Mouse (Mus musculus): Measurements from ENCODE around the gene Fads6.

The Fads6 gene

DNA sequence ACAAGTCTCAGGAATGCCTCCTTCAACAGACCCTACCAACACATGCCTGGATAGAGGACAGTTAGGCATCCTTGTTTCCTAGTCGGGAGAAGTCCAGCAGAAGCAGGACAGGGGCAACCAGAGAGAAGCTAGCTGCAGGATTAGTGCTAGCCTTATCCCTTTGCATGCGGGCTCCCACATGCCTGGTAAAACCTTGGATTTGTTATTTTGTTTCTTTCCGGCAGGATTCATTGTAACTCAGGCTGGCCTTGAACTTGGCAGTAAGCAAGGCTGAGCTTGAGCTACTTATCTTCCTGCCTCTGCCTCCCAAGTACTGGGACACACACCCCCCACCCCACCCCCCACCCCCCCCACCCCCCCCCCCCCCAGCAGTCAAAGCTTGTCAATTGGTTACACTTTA, 46.2 kb downstream of the Fads6 start:
- DNase-seq (ENCODE audit: low spot score in 2 of 2) = no peak

DNA sequence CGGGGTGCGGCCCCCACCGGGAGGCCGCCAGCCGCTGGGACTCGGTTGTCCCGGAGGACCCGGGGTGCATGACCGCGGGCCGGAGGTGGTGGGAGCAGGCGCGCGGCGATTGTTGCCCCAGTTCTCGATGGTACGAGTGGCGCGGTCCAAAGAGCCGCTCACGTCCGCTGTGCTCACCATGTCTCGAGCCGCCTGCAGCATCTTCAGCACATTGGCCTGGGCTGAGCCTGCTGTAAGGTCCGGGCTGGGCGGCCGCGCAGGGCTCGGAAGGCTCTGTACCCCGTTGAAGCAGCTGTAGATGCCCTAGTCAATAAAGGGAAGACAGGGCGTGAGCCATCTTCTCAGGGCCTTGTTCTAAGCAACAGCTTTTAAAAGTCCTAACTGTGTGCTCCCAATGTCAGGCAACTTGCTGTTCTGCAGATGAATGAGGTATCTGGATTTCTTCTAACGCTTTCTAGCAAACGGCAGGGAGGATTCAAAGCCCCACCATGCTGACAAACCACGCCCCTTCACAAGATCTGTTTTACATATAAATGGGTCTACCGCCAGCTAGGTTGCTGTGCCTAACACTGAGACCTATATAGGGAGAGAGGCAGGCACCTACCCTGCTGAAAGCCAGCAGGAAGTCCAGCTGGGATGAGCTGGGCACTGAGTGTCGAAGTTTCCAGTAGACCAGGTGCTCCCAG, 46.9 kb downstream of the Fads6 start:
- no peak for DNase-seq (ENCODE audit: low spot score in 2 of 2)

DNA sequence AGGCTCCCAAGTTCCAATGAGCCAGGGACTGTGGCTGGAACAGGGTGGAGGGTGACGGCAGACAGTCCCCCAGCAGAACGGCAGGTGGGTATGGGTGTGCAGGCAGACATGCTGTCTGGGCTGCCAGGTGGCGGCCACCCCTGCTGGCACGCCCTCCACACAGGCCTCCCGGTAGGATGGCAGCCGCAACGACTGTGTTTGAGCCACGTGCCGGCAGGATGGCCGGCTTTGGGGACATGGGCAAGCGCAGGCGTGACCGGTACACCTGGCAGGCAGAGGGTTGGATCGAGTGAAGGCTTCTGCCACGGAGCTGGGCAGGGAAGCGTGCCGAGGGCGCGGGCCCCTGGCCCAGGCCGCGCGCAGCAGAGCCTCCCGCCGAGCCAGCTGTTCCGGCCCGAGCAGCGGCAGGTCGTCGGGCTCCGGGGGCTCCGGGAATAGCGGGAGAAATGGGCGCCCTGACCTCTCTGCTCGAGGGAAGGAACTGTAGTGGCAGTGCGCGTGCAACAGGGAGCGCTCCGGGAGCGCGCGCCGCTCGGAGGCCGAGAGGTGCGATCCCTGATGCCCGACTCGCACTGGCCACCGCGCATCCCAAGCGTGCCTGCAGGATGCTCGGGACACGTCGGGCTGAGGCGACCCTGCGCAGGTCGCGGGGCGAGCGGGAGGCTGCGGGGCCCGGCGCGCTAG, 47.6 kb downstream of the Fads6 start:
- no peak for DNase-seq (ENCODE audit: low spot score in 2 of 2)

DNA sequence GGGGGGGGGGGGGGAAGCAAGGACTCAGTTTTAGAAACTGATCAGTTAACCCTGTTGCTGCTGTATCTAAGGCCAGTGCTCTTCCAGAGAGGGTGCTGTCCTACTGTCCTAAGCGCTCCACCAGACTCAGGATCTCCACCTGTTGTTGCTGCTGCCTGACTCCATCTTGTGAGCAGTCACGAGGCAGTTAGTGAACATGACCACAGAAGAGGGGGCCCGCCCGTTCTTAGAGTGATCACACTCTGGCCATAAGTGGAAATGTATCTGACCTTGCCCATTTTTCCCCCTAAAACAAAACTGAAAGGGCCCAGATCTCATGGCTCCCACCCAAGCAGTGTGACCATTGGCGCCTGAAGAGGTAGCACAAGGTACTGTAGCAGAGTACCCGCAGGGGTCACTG, 49.5 kb downstream of the Fads6 start:
- DNase-seq (ENCODE audit: low spot score in 2 of 2) = no peak

DNA sequence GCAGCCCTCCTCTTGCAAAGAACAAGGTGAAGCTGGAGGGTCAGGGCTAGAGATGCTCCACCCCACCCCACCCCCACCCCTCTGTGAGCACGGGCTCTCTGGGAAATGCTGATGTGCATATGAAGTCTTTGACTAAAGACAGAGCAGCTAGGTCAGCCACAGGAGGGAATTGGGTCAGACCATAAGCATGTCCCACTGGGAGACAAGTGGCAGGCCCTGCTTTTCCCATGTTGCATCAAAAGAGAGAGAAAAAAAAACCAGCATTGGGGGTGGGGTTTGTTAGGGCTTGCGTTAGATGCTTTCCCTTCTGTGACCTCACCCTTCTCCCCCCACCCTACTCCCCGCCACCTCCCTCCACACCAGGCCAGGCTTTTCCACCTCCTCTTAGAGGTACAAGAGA, 50.2 kb downstream of the Fads6 start:
- DNase-seq (ENCODE audit: low spot score in 2 of 2) = no peak

DNA sequence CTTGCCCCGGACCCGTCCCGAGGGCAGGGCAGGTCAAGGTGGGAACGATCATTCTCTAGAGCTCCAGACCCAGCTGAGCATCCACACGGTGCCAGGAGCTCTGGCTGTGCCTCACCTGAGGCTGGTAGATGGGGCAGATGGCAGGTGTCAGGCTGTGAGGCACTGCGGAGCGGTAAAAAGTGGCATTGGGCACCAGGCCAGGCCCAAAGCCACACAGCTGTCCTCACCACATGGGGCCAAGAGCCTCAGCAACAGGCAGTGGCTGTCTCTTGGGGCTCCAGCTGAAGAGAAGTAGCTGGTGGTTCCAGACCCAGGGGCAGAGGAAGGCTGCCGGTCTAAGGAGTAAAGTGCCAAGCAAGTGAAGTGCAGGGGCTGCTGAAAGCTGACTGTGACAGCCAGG, 51.1 kb downstream of the Fads6 start:
- DNase-seq (ENCODE audit: low spot score in 2 of 2) = no peak

DNA sequence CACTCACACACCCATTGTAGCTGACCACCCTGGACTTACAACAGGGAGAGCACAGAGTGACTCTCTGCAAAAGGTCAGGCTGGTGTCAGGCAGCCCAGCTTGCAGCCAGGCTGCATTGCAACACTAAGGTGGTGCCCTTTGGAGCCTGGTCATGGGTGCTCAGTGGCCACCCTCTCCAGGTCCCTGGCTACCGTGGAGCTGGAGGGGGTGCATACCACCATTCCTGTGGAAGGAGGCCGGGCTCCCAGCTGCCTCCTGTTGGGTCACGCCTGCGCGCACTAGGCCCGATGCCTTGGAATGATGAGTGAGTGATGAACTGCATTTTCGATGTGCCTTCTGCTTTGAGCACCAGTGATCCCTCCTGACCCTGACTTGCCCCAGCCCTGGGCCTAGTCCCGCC, 52.6 kb downstream of the Fads6 start:
- DNase-seq (ENCODE audit: low spot score in 2 of 2) = no peak

DNA sequence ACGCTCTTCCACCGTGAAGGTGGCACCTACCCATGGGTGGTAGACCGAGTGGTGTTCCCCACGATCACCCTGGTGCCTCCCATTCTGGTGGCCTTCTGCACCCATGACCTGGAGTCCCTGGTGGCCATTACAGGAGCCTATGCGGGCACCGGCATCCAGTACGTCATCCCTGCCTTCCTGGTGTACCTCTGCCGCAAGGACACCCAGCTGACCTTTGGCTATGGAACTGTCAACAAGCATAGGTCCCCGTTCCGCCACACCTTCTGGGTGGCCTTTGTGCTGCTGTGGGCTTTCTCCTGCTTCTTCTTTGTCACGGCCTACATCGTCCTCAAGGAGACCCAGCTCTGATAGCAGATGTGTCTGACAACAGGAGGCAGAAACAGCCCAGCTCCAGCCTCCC, 53.7 kb downstream of the Fads6 start:
- no peak for DNase-seq (ENCODE audit: low spot score in 2 of 2)

DNA sequence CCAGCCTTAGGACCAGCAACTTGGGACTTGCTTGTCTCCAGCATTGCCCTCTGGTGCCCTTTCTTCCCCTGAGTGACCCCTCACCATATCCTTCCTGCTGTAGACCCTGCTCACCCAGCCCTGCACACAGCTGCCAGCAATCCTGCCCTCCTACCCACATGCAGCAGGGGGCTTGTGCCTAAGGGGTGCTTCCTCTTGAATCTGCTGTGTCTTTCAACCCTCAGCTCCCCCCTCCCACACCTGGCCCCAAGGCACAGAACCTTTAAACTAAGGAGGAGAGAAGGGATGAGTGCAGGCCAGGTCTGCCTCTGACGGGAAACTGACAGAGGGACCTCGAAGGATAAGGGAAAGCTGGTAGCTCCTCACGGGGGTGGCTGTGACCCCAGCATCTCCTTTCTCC, 54.7 kb downstream of the Fads6 start:
- DNase-seq (ENCODE audit: low spot score in 2 of 2) = no peak

DNA sequence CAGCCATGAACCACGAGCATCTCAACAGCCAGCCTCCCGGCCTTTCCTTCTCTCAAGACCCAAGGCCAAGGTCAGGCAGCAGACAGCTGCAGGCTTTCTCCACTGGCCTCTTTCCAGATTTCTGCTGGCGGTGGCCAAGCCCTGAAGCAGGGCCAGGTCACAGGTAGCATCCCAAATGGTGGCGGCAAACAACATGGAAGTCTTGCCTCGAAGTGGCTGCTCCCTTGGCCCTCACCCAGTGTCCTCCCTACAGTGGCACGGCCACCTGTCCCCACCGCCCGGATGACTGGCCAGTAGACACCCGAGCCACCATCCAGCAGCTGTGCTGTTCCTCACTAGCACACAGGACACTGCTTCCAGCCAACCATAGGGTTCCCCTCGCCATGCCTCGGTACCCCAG, 56.1 kb downstream of the Fads6 start:
- DNase-seq (ENCODE audit: low spot score in 2 of 2) = no peak

DNA sequence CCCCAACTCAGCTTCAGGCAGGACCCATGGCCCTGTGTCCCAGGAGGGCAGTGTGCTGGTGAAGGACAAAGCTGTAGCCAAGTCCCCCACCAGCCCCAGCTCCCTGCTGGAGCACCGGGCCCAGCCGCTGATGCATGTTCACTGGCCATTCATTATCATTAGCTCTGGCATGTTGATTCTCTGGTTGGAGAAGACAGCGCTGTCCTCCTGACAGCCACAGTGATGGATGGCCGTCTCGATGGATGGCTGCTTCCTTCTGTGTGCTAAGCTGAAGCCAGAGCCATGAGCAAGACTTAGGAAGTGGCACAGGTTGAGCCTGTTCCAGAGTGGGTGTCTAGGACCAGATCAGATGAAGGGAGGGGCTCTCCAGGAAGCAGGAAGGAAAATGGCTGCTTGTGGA, 60.9 kb downstream of the Fads6 start:
- no peak for DNase-seq (ENCODE audit: low spot score in 2 of 2)

DNA sequence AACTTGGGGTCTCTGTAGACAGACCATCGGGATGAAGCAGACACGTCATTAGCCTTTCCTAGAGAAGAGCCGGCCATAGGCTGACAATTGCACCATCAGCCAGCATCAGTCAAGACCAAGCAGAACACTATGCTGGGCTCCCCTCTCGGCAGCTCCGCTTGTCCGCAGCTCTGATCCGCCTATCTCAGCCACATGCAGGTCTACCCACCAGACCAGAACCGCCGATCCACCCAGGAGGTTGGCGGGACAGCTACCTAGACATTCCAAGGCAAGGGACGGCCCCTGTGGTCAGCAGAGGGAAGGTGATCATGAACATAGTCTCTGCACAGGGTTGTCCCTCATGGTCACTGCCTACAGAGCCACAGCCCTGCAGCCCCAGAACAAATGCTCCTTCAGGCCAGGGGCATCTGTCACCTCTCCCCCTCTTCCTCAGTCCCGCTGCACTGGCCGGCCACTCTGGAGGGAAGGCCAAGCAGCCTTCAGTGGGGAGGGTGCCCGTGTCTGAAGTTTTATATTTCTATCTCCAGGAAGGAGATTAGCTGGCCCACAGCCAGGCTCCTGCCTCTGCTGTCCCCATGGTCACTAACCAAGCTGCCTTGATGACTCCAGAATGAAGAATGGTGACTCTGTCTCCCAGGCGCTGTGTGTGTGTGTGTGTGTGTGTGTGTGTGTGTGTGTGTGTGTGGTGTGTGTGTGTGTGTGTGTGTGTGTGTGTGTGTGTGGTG, 63.0 kb downstream of the Fads6 start:
- no peak for DNase-seq (ENCODE audit: low spot score in 2 of 2)

DNA sequence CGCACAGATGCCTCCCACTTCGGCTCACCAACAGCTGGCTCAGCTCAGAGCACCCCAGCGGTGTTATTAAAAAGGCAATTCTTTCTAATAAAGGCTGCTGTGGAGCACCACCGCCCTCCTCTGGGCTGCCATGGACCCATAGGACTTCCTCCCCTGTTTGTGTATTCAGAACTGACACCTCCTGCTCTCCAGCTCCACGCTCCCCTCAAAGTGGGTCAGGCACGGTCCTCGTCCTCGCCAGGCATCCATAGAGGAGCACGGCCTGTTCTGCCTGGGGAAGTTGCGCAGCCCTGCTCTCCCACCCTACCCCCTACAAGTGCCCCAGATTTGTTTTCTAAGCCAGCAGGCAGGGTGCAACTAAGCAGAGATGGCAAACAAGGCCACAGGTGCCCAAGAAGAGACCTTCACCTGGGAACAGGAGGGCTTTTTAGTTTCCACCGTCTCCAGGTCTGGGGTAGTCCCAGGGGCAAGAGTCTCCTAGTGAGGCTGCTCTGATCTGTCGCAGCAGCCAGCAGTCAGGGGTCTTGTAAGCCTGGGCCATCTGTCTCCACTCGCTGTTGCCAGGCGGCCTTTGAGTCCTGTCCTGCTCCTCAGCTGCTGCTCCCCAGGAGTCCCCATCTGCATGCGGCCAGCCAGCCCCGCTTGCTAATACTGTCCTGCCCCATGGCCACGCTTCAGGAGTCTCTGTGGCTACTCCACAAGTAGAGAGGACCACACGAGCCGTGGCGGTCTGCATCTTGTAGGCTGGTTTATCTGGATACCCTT, 63.8 kb downstream of the Fads6 start:
- DNase-seq (ENCODE audit: low spot score in 2 of 2) = no peak

DNA sequence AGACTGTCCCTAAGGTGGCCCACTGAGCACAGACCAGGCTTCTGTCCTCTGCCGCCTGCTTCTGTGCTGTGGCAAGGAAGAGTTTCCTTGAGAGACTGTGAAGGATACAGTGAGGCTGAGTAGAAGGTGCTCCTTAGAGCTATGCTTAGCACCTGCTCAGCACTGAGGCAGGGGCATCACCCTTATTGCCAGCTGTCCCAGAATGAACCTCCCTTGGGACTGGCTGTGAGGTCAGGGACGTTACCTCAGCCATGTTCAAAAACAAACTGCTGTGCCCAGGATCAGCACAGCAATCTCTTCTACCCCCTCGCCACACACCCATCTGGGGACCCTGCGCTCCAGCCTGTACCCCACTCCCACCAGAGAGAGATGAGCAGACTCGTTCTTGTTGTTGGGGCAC, 64.6 kb downstream of the Fads6 start:
- DNase-seq (ENCODE audit: low spot score in 2 of 2) = no peak

DNA sequence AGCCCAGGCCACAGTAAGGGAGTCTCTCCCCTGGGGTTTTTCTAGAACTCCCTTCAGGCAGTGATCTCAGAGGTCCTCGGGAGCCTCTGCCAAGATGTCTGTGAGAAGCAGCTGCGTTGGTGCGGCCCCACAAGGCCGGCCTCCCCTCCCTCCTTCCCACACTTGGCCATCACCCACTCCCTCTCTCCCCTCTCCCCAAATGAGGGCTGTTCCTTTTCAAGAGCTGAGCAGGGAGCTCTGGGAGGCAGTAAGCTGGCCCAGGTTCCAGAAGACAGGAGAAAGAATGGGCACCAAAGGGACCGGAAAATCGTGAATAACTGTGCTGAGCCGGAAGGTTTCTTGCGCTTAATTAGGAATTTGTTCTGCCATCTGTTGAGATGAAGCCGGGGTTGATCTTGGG, 65.5 kb downstream of the Fads6 start:
- no peak for DNase-seq (ENCODE audit: low spot score in 2 of 2)

DNA sequence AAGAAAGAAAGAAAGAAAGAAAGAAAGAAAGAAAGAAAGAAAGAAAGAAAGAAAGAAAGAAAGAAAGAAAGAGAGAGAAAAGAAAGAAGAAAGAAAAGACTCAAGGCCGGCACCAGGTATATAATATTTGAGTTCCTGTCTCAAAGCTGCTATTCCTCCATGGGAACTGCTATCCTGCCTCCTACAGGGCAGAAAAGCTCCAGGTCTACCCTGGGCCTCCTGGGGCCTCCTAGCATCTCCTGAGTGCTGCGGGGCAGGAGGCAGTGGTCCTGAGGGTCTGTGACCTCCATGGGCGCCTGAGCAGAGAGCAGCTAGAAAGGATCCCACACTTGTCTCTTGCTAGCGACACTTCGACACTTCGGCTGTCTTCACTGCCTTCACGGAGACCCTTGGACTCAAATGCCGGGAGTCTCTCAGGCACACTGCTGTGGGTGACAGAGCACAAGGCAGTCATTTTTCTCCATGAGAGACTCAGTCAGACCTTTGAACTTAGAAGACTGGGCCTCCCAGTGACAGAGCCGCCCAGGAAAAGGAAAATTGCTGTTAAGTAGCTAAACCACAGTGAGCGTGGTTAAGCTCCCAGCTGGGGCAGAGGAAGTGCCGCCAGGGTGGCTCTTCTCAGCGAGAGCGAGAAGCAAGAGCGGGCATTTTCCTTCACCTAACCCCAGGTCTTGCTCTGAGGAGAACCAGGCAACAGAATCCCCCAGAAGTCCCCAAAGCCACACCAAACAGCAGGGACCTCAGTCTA, 66.1 kb downstream of the Fads6 start:
- peak in 1 of 2 experiments; percentile 30 for DNase-seq (ENCODE audit: low spot score in 2 of 2)
